Mouse (Mus musculus) right cerebral cortex, postnatal 14 days (tissue): ENCODE data around the gene Olfr464.

Experiments
- DNase-seq: peaks from one replicate; pipeline ENCODE4 v3.0.0; 2022

Gene Olfr464

GRCm38 (mm10) chr11:87920966-87921365 is at the start of gene Olfr464:
Gene Olfr464 (minus strand): TSS chr11:87920967.
- no peak for DNase-seq

DNA sequence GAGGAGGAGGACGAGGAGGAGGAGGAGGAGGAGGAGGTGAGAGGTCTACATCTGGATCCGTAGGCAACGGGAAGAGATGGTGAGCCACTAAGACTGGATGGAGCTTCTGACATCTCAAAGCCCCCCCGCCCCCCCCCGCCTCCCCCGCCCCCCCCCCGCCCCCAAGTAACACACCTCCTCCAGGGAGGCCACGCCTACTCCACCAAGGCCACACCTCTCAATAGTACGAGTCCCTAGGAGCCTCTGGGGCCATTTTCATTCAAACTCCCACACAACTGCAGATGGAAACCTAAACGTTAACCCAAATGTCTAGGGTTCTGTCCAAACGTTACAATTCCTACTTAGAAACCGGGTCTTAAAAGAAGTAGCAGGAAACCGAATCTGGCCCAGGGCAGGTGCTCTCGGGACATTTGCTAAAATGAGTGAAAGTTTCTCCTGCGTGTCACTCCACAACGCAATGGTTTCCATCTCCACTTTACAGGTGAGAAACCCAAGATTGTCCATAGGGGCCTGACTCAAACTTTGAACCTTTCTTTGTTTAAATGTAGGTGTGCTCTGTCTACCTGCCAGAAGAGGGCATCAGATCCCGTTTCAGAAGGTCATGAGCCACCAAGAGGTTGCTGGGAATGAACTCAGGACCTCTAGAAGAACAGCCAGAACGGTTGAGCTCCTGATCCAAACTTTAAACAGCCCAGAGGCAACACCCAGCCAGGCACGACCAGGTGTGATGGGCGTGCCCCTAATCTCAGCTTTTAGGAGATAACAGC is 47.8 kb upstream of the Olfr464 start:
- DNase-seq, result no peak

GRCm38 (mm10) chr11:87967692-87968289 is 47.0 kb upstream of the Olfr464 start:
- peak; percentile 76 for DNase-seq

DNA sequence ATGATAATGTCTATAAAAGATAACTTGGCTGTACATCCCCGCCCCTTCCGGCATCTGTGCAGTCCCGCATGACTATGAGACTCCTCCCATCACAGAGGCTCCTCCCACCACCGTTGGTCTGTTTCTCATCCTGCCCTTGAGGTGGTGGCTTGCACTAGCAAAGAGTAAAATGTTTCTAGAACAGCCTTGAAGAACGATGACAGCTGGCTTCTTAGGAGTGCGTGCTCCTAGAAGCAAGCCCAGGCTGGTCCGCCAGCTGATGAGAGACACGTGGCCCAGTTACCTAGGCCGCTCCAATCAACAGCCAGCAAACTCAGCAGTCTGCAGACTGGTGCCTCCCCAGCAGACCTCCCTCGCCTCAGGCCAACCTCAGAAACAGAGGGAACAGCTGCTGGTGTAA is 45.4 kb upstream of the Olfr464 start:
- DNase-seq, result no peak

- DNase-seq, result no peak
Observed at GRCm38 (mm10) chr11:87965293-87965692, 44.5 kb upstream of the Olfr464 start.

GRCm38 (mm10) chr11:87957066-87957465 is 36.3 kb upstream of the Olfr464 start:
- DNase-seq, result no peak

DNA sequence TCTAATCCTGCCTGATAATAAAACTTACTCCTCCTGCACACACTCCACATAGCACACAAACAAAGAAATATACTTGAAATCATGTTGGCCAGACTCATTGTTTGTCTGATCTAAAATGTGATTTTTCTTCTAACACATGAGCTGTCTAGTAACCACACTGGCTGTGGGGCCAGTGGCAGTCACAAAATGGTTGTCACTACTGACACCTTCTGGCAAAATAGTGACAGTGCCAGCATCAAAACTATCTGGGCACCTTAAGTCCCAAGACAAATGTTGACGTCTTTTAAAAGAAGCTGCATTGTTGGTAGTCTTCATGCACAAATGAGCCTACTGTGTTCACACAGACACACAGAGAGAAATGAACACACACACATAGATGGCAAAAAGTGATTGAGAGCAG is 34.4 kb upstream of the Olfr464 start:
- DNase-seq, result no peak

DNA sequence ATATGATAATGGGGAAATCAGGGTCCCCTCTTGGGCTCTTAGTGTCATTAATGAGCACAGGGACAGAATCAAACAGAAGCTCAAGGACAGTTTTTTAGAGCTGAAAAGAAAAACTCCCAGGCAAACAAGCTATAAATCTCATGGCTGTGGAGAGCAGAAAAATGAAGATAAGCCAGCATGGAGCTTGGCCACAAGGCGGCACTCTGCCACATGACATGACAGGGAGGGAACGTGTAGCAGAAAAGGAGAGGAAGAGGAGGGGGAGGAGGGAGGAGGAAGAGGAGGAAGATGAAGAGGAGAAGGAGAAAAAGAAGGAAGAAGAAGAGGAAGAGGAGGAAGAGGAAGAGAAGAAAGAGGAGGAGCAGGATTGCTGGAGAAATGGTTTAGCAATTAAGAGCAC is 29.2 kb upstream of the Olfr464 start:
- no peak for DNase-seq

GRCm38 (mm10) chr11:87935467-87935866 is 14.7 kb upstream of the Olfr464 start:
- DNase-seq, result no peak

DNA sequence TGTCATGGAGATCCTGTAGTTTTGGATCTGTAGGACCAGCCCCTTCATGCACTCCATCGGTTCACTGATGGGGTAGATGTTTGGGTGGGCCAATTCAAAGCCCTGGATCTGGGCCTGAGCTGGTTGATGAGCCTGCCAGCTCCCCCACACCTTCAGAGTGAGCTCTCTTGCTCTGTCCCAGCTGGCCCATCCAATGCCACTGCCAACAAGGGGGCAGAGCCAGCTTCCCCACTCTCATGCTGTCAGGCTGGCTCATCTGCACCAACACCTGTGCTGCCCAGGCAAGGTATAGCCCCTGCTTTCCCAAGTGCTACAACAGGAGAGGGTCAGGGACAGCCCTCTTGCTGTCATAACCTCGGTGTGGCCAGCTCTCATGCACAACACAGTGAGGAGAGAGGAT is 13.0 kb upstream of the Olfr464 start:
- no peak for DNase-seq

- no peak for DNase-seq
Observed at GRCm38 (mm10) chr11:87930348-87930747, 9.6 kb upstream of the Olfr464 start.

DNA sequence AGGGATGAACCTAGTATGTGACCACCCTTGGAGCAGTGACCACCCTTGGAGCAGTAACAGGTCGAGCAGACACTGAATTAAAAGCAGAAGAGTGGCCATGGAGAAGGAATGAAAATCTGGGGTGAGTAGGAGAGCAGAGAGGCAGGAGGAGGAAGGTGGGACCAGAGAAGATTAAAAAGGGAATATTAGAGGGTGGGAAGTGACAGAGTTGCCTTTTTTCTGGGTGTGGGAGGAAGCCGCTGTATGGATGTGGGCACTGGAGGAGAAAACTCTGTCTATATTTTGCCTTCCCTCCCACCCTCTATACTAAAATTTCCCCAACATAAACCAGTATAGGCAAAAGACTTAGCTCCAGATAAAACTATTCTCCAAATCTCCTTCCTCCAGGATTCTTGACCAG is 466 bp downstream of the Olfr464 start:
- DNase-seq, result no peak

GRCm38 (mm10) chr11:87916005-87916404 is 4.8 kb downstream of the Olfr464 start:
- DNase-seq, result no peak

- no peak for DNase-seq
Observed at GRCm38 (mm10) chr11:87904331-87904730, 16.4 kb downstream of the Olfr464 start.

DNA sequence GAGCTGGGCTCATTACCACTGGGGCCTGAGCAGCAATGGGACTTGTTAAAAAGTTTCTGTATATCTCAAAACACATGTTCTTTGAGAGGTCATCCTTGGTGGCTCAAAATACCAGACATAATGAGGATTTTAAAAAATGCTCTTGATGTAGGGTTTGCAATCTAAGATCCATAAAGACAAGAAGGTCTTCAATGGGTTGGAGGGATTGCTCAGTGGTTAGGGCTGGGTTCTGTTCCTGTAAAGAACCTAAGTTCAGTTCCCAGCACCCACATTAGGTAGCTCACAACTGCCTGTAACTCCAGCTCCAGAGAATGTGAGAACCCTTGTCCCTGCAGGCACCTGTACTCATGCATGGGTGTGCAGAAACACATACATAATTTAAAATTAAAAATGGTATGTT is 23.5 kb downstream of the Olfr464 start, which contains the start of gene Olfr463:
Gene Olfr463, minus strand, starts transcription at position 101 of the 400 bp plus-strand sequence.
- DNase-seq, result no peak

- no peak for DNase-seq
Observed at GRCm38 (mm10) chr11:87892168-87892567, 28.6 kb downstream of the Olfr464 start, which contains the start of gene Olfr462. Gene Olfr462 (minus strand): TSS chr11:87892268.

- DNase-seq, result no peak
Observed at GRCm38 (mm10) chr11:87884856-87885255, 35.9 kb downstream of the Olfr464 start.

GRCm38 (mm10) chr11:87883493-87883892 is 37.3 kb downstream of the Olfr464 start:
- no peak for DNase-seq

DNA sequence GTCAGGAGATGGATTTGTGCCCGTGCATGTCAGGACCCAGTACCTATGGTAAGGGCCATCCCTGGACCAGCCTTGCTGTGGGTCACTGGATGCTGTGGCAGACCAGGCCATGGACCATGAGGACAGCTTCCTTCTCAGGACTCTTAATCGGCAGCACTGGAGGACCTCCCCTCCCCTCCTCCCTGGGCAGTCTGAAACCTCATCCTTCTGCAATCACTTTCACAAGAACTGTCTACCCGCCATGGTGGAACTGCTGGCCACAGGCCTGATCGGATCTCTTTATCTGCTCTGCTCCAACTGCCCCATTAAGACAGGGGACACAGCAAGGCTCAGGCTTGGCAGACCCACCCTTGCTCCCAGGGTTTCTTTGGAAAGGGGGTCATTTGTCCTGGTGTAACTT is 39.1 kb downstream of the Olfr464 start:
- DNase-seq, result no peak

GRCm38 (mm10) chr11:87879826-87880225 is 40.9 kb downstream of the Olfr464 start:
- no peak for DNase-seq

DNA sequence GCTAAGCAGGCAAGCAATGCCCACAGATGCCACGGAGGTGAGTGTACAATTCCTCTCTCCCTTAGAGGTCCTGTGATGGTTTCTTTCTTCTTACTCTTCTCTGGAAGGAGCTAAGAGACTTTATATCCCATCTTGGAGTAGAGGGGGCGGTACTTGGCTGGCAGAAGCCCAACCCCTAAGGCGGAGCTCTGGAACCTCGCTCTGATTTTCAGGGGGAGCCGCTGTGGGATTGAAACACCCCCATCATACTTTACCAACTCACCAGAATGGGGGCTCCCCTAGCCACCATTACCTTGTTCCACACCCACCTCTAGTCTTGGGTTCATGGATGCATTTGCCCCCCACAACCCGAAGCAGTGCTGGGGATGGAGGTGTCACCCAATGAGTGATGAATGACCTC is 45.3 kb downstream of the Olfr464 start, which contains the start of gene Epx:
Gene Epx, minus strand, starts transcription at position 101 of the 400 bp plus-strand sequence.
- DNase-seq, result no peak

- no peak for DNase-seq
Observed at GRCm38 (mm10) chr11:87871766-87872165, 49.0 kb downstream of the Olfr464 start.

DNA sequence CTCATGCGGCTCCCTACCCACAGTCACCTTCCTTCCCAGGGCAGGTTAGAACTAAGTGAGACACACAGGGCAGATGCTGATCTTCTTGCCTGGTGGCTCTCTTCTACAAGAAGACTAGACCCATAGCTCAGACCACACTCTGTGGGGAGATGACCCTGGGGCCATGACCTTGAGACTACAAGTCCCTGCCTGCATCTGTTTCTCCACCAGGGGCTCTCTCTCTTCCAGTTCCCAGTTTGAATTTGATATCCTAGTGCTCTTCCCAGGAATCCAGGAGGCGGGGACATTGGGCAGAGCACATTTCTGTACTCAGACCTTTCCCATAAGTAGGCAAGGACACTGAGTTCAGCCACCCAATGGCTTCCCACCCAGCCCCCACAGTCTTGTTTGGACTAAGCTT is 50.7 kb downstream of the Olfr464 start:
- DNase-seq, result no peak

DNA sequence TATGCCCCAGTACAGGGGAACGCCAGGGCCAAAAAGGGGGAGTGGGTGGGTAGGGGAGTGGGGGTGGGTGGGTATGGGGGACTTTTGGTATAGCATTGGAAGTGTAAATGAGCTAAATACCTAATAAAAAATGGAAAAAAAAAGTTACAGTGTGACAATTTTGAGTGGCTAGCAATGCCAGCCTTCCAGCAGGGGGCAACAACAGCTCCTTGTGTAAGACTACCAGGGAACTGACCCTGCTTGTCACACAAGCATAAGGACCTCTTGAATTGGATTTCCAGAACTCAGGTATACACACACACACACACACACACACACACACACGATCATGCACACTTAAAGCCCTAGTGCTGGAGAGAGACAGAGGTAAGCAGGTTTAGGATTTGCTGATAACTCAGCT is 53.9 kb downstream of the Olfr464 start:
- DNase-seq, result peak; percentile 40
